Mouse (Mus musculus): Measurements from ENCODE around the gene Accs. TPM values are rescaled to one million over a fixed set of nuclear protein-coding genes. Genes with fewer than 3 reads are reported as not detected.

The Accs gene
- polyA plus RNA-seq (2014; fragmentation: Nextera tagmentation; extraction: Ambion mirVana), result 10.0 and 11.3 TPM in 2 replicates

DNA sequence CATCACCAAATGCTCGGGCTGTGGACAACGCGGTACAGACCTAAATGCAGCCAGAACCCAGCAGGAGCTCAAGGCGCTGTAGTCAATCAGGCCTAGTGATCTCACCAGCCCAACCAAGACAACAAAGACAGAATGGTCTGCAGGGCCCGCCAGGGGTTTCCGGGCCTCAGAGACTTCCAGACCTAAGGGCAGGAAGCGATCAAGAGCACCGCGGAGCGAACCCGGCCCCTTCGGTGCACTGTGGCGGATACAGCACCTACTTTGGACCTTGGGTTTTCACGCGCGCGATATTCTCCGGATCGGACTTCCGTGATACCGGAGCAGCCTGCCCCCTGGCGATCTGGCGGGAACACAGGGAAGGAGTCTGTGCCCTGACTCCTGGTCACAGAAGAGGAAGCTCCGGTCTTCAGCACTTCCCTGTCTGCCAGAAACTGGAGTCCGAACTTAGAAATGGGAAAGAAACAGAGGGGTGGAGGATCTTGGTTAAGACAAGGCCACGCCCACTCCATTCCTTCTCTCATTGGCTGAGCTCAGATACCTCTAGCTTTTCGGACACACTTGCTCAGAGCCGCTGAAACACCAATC is at the start of gene Accs:
Gene Accs (minus strand): TSS at position 439 of the 585 bp plus-strand sequence.
- peaks cover 4% of the 10 kb centered on the region; the same call in 1 of the 2 replicates for H3K36me3 ChIP-seq (ENCODE audit: insufficient read depth)
- peaks cover 5% of the 10 kb centered on the region for H3K4me1 ChIP-seq (ENCODE audit: insufficient read depth)
- DNase-seq, result peak; percentile 91
- WGBS, result under 1% methylated on average over 28 of the region's 28 CpGs
- TF ChIP-seq CTCF (IDR thresholded peaks at IDR 0.05; ENCODE audit: low read depth), result peak; percentile 69
- no peaks in the 10 kb centered on the region for H3K27me3 ChIP-seq (ENCODE audit: insufficient read depth, low read length)
- no peaks in the 10 kb centered on the region for H3K9me3 ChIP-seq (ENCODE audit: low read depth, low read length)
- H3K4me3 ChIP-seq (ENCODE audit: low read depth, low read length), result peak within 1 kb of the TSS; percentile 57
- peak; percentile 94 for ATAC-seq (ENCODE audit: insufficient read depth)
- H3K27ac ChIP-seq (ENCODE audit: low read depth), result peak within 1 kb of the TSS; percentile 91
- peak within 1 kb of the TSS; percentile 79 for H3K9ac ChIP-seq
- H3K4me2 ChIP-seq, result peak within 1 kb of the TSS; percentile 68

DNA sequence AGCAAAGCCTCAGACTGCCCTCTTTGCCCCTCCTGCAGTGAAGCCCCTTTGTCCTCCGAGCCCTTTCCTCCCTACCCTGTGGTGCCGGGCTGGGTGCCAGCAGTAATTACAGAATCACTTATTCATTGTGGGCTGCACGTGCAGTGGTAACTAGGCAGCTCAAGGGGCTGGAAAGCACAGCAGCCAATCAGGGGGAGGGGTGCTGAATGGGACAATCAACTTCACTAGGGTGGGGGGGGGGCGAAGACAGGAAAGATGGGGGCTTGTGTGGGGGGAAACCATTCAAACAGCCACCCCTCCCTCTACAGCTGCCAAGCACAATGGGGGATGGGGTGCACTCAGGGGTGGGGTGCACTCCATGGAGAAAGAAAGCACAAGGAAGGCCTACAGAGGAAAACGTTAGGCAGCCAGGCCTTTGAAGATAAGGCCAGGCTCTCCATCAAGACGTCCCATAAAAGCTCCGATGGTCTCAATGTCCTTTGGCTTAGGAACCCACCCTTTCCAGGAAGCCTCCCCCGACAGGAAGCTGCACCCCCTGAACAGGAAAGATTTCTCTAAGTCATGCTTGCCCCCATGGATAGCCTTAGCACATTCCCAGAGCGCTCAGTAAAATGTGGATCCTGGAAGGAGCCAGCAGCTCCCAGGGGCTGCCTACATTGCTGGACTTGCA is 42.0 kb upstream of the Accs start:
- Histone ChIP-seq H3K9me3 (ENCODE audit: low read depth, low read length) (no peaks in the 10 kb centered on the region), H3K4me3 (ENCODE audit: low read depth, low read length) (no peak overlapping the region), H3K27me3 (ENCODE audit: insufficient read depth, low read length) (no peaks in the 10 kb centered on the region), H3K36me3 (ENCODE audit: insufficient read depth) (no peaks in the 10 kb centered on the region), H3K4me1 (ENCODE audit: insufficient read depth) (peaks cover 13% of the 10 kb centered on the region), H3K27ac (ENCODE audit: low read depth) (peak overlapping the region; percentile 77), H3K4me2 (no peak overlapping the region), H3K9ac (no peak overlapping the region)
- no peak for TF ChIP-seq CTCF (IDR thresholded peaks at IDR 0.05; ENCODE audit: low read depth)
- ATAC-seq (ENCODE audit: insufficient read depth) (peak; percentile 90), DNase-seq (peak; percentile 87)
- WGBS, result 16% methylated on average over 9 of the region's 9 CpGs

DNA sequence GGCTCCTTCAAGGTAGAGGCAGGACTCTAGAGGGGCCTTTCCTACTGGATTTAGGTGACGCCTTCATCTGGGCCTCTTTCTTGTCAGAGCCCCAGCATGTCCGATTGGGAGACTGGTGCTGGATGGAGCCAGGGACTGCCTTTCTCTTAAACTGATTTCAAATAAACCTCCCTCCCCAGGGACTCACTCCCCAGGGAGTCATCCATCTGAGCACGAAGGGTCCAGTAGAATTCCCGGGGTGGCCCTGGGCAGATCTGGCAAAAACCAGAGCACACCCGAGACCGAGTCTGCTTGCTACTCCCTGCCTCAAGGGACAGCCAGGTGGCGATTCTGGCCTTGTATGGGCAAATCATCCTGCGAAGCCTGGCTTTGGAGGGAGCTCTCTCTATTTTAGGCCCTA is 40.4 kb upstream of the Accs start:
- Histone ChIP-seq H3K27me3 (ENCODE audit: insufficient read depth, low read length) (no peaks in the 10 kb centered on the region), H3K4me2 (no peak overlapping the region), H3K27ac (ENCODE audit: low read depth) (no peak overlapping the region), H3K9me3 (ENCODE audit: low read depth, low read length) (no peaks in the 10 kb centered on the region), H3K36me3 (ENCODE audit: insufficient read depth) (no peaks in the 10 kb centered on the region), H3K4me3 (ENCODE audit: low read depth, low read length) (no peak overlapping the region), H3K9ac (no peak overlapping the region), H3K4me1 (ENCODE audit: insufficient read depth) (peaks cover 20% of the 10 kb centered on the region)
- ATAC-seq (ENCODE audit: insufficient read depth) (no peak), DNase-seq (no peak)
- WGBS, result 76% methylated on average over 8 of the region's 8 CpGs
- TF ChIP-seq CTCF (IDR thresholded peaks at IDR 0.05; ENCODE audit: low read depth), result no peak

DNA sequence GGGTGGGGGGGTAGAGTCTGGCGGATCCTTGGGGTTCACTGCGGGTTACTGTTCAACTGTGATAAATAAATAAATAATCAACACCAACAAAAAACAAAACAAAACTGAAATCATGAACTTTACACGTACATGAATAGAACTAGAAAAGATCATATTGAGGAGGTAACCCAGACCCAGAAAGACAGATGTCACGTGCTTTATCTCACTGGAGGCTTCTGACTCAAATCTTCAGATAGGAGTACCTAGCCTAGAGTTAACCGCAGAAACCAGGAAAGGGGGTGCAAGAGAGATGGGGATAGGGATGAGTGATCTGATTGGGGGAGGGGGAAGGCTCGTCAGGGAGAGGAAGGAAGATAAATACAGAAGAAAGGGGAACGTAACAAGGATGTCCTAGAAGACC is 39.3 kb upstream of the Accs start:
- Histone ChIP-seq H3K4me1 (ENCODE audit: insufficient read depth) (peaks cover 20% of the 10 kb centered on the region), H3K9me3 (ENCODE audit: low read depth, low read length) (no peaks in the 10 kb centered on the region), H3K9ac (no peak overlapping the region), H3K36me3 (ENCODE audit: insufficient read depth) (no peaks in the 10 kb centered on the region), H3K27ac (ENCODE audit: low read depth) (no peak overlapping the region), H3K4me3 (ENCODE audit: low read depth, low read length) (no peak overlapping the region), H3K27me3 (ENCODE audit: insufficient read depth, low read length) (no peaks in the 10 kb centered on the region), H3K4me2 (no peak overlapping the region)
- DNase-seq (no peak), ATAC-seq (ENCODE audit: insufficient read depth) (no peak)
- WGBS, result 82% methylated on average over 7 of the region's 7 CpGs
- no peak for TF ChIP-seq CTCF (IDR thresholded peaks at IDR 0.05; ENCODE audit: low read depth)

DNA sequence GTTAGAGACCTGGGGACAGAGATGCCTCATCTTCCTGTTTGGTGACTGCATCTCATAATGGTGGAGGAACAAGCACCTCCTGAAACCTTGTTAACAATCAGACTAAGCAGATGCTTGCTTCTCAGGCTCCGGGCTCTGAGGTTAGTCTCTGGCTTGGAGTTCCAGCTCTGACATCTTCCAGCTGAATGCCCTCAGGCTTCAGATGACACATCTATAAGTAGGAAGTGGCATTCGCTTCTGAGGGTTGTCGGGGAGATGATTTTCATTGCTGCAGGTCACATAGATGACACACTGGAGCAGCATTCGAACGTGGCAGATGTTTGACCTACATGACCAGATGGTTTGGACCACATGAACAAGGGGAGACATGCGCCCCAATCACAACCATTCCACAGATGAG is 38.6 kb upstream of the Accs start:
- peaks cover 20% of the 10 kb centered on the region for H3K4me1 ChIP-seq (ENCODE audit: insufficient read depth)
- no peak for DNase-seq
- WGBS, result 60% methylated on average over 6 of the region's 6 CpGs
- no peaks in the 10 kb centered on the region for H3K9me3 ChIP-seq (ENCODE audit: low read depth, low read length)
- no peak overlapping the region for H3K9ac ChIP-seq
- no peak for ATAC-seq (ENCODE audit: insufficient read depth)
- H3K27ac ChIP-seq (ENCODE audit: low read depth), result no peak overlapping the region
- no peak overlapping the region for H3K4me3 ChIP-seq (ENCODE audit: low read depth, low read length)
- no peak for TF ChIP-seq CTCF (IDR thresholded peaks at IDR 0.05; ENCODE audit: low read depth)
- no peaks in the 10 kb centered on the region for H3K27me3 ChIP-seq (ENCODE audit: insufficient read depth, low read length)
- H3K36me3 ChIP-seq (ENCODE audit: insufficient read depth), result no peaks in the 10 kb centered on the region
- no peak overlapping the region for H3K4me2 ChIP-seq

DNA sequence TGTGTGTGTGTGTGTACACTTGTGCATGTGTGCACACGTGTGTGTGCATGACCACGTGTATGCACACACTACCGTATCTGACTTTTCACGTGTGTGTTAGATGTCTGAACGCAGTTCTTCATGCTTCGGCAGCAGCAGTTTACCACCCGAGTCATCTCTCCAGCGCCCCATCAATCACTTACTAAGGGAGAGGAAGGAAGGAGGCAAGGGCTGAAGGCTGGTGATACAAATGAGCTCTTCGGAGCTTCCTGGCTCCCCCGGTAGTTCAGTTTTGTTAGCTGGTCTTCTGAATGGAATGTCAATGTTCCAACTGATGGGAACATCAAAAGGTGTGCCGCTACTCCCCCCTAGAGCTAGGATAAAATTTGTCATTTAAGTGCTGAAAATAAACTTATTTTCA is 37.5 kb upstream of the Accs start:
- H3K36me3 ChIP-seq (ENCODE audit: insufficient read depth), result no peaks in the 10 kb centered on the region
- H3K9ac ChIP-seq, result no peak overlapping the region
- H3K27me3 ChIP-seq (ENCODE audit: insufficient read depth, low read length), result no peaks in the 10 kb centered on the region
- 28% methylated on average over 11 of the region's 11 CpGs for WGBS
- H3K4me2 ChIP-seq, result peak overlapping the region; percentile 18; the same call in 1 of the 2 replicates
- no peak overlapping the region for H3K4me3 ChIP-seq (ENCODE audit: low read depth, low read length)
- H3K27ac ChIP-seq (ENCODE audit: low read depth), result peak overlapping the region; percentile 69; the same call in 1 of the 2 replicates
- no peaks in the 10 kb centered on the region for H3K9me3 ChIP-seq (ENCODE audit: low read depth, low read length)
- DNase-seq (peak; percentile 82), ATAC-seq (ENCODE audit: insufficient read depth) (peak; percentile 19; the same call in 1 of the 2 replicates)
- no peak for TF ChIP-seq CTCF (IDR thresholded peaks at IDR 0.05; ENCODE audit: low read depth)
- peaks cover 20% of the 10 kb centered on the region for H3K4me1 ChIP-seq (ENCODE audit: insufficient read depth)

DNA sequence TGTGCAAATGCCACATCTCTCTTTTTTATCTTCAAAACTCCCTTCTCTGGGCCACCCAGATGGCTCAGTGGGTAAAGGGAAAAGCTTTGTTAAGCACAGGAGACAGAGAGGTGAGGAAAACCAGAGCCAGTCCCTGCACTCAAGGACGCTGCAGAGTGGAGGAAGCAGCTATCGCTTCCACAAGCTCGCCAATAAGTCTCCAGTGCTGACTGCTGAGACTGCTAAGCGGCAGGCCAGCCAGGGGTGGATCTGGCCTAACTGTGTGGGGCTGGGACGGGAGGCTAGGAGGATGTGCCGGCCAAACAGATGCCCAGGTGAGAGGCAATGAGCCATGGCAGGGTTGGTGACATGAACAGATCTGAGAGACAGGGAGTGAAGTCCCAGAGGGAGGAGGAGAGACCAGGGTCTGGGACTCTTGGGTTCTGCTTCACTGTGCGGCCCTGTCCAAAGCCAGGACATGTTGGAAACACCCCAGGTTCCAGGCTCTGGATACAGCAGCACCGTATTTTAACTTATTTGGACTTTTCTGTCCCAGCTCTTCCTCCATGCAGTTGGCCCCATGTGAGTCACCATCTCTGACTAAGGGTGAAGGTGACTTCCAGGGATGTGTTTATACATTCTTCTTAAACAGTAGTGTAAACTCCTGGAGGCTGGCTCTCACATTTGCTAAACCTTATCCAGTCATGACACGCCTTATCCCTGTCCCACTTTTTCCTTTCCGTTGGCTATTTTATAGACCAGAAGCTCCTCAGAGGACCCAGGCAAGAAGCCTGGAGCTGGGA is 36.5 kb upstream of the Accs start:
- WGBS, result 33% methylated on average over 10 of the region's 10 CpGs
- H3K9ac ChIP-seq, result no peak overlapping the region
- no peak overlapping the region for H3K4me3 ChIP-seq (ENCODE audit: low read depth, low read length)
- no peaks in the 10 kb centered on the region for H3K36me3 ChIP-seq (ENCODE audit: insufficient read depth)
- no peak overlapping the region for H3K4me2 ChIP-seq
- peaks cover 13% of the 10 kb centered on the region for H3K4me1 ChIP-seq (ENCODE audit: insufficient read depth)
- no peaks in the 10 kb centered on the region for H3K9me3 ChIP-seq (ENCODE audit: low read depth, low read length)
- peak; percentile 31 for DNase-seq
- no peak for TF ChIP-seq CTCF (IDR thresholded peaks at IDR 0.05; ENCODE audit: low read depth)
- no peaks in the 10 kb centered on the region for H3K27me3 ChIP-seq (ENCODE audit: insufficient read depth, low read length)
- no peak for ATAC-seq (ENCODE audit: insufficient read depth)
- peak overlapping the region; percentile 69; the same call in 1 of the 2 replicates for H3K27ac ChIP-seq (ENCODE audit: low read depth)
